Mouse (Mus musculus) heart, adult 2 months (tissue): ENCODE data around the gene Spcs2.

Experiments
- CTCF ChIP-seq: fragments of 200-600 bp; IDR thresholded peaks from 2 replicates; pipeline ENCODE4 v1.8.1; 2022; ENCODE audit warnings: antibody characterized with exemption, mild to moderate bottlenecking, moderate library complexity
- EP300 ChIP-seq: fragments of 200-500 bp; IDR thresholded peaks from 2 replicates; pipeline ENCODE4 v1.6.1; 2011; ENCODE audit warnings: low read depth, low read length, control low read depth; ENCODE audit not compliant: insufficient read depth
- POLR2A ChIP-seq: fragments of 200-500 bp; IDR thresholded peaks from 2 replicates; pipeline ENCODE4 v1.6.1; 2011; ENCODE audit warnings: mild to moderate bottlenecking, low read depth, low read length, control low read depth; ENCODE audit not compliant: insufficient read depth

DNA sequence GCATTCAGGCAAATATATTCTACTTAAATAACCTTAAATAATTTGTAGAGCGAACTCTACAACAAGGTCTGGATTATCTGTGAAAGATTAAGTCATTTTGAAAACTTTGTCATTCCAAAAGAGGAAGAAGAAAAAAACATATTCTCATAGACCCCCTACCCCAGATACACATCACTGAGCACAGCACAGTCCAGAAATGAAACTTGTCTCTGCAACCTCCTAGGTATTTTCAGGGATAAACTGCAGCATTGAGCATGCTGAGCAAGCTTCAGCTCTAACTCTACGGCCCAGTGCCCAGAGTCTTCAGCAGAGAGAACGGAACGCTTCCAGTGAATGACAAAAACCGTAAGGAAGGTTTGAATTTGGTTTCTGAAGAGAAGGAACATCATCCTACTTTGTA lies 12.7 kb downstream of the Spcs2 start:
- TF ChIP-seq POLR2A (no peak), CTCF (no peak), EP300 (no peak)
